Mouse (Mus musculus) CD4-positive helper T cell, adult 2 months (primary cell): ENCODE data around the gene Prim2.

Source experiments
- DNase-seq: peaks from one replicate; pipeline ENCODE4 v3.0.0-alpha.2; 2012; ENCODE audit warnings: low read depth, missing footprints, low spot score

Prim2 gene

DNA sequence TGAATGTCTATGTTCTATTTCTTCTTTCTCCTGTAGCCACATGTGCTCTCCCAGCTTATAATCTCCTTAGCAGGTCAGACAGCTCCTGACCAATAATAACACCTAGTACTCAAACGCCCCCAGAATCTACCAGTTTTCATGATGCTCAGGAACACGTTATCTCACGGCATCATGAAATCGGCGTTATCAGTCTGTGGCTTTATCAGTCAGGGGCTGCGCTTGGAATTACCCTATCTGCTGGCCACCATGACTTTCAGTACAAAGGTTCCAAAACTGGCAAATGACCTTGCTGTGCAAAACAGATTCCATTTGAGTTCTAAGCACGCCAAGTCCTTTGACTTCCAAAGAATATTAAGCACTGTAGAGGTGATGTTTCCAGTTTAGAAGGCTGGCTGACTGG is 127.9 kb downstream of the Prim2 start:
- DNase-seq = no peak

- DNase-seq = no peak
These were observed 131.6 kb downstream of the Prim2 start for GRCm38 (mm10) chr1:33537948-33538347.

DNA sequence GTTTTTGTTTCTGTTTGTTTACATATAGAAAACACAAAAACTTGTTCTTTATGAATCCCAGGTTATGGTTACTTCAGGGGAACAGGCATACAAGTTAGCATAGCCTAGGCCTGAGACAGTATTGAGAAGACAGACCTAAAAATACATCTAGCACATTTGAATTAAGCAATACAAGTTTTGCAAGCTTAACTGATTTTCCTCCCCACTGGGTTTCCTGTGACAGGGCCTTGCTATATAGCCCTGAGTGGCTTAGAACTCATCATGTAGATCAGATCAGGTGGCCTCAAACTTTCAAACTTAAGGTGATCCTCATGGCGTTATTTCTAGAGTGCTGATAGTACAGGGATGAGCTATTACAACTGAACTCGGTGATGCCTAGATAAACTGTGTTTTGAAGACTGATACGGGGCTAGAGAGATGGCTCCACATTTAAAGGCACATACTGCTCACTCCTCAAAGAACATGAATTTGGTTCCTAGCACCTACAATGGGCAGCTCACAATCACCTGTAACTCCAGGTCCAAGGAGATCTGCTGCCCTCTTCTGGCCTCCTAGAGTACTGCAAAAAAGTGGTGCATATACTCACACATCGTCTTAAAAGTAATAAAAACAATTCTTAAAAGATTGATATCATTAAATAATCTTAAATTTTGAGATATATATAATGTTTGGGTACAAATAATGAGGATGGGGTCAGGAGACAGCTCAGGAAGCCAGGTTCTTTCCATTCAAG is 133.2 kb downstream of the Prim2 start:
- no peak for DNase-seq

- no peak for DNase-seq
These were observed 134.4 kb downstream of the Prim2 start for GRCm38 (mm10) chr1:33535140-33535686.

GRCm38 (mm10) chr1:33531860-33532259 is 137.7 kb downstream of the Prim2 start:
- DNase-seq = no peak

- no peak for DNase-seq
These were observed 138.3 kb downstream of the Prim2 start for GRCm38 (mm10) chr1:33531097-33531856.

DNA sequence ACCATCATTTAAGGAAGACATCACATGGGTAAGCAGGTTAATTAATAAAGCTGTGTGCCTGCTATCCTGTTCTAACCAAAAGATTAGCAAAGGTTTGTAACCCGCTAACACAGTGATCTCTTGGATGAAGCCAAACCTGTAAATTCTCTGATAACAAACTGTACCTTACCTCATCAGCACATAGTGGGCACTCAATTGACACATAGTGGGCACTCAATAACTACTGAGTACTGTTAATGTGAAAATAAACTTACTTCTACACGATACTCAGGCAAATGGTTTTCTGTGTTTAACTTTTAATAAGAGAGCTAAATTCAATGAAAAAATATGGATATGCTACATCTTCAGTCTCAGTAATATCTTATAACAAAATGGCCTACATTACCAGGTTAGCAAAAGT is 139.1 kb downstream of the Prim2 start:
- DNase-seq = no peak

DNA sequence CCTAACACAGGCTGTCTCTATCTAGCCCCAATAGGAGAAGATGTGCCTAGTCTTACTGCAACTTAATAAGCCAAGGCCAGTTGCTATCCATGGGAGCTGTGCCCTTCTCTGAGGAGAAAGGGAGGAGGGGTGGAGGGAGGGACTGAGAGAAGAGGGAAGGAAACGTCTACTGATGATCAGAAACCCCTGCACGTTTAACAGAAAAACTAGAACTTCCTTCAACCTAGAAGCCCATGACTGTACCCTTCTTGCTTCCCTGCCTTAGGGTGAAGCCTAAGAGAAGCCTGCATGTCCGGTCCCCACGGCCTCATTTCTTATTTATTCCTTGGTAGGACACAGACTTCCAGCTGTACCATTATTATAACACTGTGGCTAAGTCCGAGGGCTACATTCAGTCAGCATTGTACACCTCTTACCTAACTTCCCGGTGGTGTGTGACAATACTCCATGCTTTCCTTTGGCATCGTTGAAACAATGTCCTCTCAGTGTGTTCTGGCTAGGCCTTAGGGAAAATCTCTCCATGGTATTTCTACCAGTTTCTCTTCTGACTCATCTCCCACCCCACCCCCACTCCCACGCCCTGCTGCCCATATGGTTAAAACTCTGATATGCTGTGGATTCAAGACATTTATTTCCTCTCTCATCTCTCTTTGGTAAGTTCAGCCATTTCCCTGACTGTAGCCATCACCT is 139.9 kb downstream of the Prim2 start:
- DNase-seq = no peak

DNA sequence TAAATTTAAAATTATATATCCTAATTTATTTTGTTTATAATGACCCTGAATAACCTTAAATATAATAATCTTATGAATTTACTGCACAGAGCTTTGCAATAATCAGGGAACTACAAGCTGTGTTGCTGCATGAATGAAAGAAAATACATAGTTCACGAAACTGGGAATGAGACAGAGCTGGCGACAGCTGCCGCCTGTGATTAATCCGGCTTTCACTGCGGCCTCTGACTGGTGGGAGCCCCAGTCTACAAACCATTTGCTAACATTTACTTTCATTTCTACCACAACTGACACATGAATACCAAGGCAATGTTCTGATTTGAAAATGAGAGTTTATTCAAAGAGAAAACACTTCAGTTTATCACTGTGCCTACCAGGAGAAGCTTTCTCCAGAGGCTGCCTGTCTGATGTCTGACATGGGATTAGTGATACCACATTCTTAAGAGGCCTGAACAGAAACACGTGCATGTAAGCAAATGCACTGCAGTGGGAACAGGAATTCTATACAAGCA is 142.2 kb downstream of the Prim2 start:
- no peak for DNase-seq

DNA sequence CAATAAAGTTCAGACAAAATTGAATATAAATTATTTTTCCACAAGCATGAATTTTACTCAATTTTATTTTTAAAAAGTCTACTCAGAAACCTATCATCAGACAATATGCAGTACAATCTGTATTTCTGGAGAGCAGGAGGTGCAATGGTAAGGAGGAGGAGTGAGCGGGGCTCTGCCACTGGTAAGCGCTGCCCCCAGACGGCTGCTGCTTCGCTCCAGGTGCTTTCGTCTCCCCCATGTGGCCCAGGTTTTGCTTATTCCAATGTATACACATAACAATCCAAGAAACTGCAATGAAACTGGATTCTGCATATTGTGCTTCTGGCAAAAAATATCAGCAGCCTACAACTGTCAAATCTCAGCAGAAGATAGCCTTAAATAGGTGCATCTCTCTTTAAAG is 146.4 kb downstream of the Prim2 start:
- DNase-seq = no peak

DNA sequence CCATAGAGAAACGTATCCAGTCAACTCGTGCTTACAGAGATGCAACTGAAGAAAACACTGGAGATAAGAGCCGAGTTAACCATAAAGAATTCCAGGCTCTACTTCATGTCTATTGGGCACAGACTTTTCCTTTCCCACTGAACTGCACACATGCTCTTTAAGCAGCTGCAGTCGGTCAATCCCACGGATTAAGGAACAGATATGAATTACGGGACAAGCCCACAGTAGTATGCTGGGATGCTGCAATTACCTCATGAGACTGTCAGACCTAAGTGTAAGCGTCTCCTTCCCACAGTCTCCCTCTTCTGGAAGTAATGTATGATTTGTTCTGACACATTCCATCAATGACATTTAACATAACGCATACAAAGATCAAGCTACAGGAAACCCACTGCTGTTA is 154.5 kb downstream of the Prim2 start:
- no peak for DNase-seq

DNA sequence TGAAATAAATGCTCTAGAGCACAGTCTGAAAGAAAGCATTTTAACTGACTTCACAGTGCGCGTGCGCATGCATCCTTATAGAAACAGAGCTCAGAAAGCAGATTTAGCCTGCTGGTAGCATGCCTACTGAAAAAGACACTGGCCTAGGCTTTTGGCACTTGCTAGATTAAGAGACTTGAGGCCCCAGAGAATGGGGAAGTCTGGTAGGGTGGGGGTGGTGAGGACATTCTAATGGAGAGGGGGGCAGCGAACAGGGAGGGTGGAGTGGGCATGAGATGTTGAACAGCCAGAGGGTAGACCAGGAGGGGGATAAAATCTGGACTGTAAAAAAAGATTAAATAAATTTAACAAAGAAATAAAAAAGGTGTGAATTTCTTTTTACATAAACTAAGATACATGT is 158.3 kb downstream of the Prim2 start:
- no peak for DNase-seq

- no peak for DNase-seq
These were observed 165.2 kb downstream of the Prim2 start for GRCm38 (mm10) chr1:33504371-33504770.

DNA sequence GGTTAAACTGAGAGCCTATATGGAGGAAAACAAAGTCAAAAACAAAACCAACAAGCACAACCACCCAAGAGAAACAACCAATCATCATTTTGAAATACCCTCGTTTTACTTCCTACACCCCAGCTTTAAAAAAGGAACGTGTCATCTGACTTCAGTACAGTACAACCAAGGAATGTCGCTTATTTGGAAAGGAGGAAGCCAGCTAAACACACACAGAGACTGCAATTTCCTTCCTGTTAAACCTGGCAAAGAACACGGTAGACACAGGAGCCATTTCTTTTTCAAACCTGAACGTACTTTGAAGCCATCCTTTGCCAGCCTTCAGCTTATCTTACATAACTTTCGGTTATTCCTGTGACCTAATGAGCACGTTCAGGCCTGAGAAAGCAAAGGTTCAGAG is 166.7 kb downstream of the Prim2 start:
- no peak for DNase-seq

- DNase-seq = no peak
These were observed 167.3 kb downstream of the Prim2 start for GRCm38 (mm10) chr1:33502298-33502697.

DNA sequence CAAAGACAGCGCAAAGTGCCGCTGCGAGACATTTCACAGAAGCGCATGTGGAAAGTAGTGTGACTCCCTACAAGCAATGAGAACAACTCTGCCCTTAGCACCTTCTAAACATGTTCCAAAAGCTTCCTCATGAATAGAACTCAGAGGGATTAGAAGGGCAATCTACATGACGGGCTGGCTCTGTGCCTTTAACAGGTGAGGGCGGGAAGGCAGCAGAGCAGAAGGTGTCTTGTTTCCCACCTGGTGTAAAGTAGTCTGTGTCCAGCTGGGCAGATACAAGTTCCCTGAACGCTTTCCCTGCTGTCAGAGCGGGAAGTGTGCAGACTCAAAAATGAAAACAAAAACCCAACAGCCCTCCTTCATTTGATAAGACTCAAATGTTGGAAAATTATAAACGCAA is 169.5 kb downstream of the Prim2 start:
- no peak for DNase-seq

DNA sequence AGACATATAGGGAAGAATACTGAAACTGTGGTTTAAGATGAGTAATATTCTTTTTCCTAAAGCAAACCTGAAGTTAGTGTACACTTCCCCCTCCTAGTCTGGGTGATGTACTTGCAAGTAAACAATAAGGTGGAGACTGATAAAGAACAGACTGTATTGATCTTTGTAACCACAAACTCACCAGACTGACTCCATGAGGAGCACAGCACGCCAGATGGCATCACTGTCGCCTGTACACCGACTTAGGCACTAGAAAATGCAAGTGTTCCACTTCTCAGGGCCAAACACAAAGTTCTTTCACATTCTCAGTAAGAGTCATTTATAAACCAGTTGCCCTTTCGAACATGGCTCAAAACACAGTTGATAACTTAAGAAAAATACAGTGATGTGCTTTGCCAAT is 170.0 kb downstream of the Prim2 start:
- DNase-seq = no peak

DNA sequence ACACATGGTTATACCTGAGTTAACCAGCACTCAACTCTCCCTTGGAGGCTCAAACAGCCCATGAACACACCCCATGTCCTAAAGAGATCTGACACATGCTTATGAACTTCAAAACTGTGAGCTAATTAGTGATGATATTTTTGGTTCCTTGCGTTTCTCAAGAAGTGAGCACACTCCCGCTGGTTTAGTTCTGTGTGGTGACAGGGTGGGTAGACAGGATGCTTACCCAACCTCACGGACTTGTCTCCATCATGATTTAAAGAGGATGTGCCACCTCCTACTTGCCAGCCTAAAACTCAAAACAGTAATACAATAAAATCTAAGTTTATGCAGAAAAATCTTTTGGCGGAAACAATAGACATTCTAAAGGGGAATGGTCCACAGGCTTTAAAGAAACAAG is 173.5 kb downstream of the Prim2 start:
- no peak for DNase-seq

DNA sequence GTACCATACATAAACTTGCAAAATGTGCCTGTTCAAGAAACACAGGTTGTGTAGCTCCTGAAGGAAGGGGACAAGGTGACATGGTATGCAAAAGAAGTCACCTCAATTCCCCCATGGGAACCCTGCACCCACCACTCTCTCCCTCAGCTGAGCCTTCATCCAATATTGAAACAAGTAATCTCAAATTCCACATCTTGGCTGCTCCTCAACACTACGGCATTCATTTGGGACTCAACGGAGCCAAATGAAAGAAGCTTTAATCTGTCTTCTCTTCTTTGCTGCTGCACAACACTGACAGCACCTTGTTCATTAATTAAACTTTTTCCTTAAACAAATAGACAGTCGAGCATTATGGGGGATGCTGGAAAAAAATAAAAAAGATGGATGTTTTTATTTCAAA is 174.0 kb downstream of the Prim2 start:
- DNase-seq = no peak

DNA sequence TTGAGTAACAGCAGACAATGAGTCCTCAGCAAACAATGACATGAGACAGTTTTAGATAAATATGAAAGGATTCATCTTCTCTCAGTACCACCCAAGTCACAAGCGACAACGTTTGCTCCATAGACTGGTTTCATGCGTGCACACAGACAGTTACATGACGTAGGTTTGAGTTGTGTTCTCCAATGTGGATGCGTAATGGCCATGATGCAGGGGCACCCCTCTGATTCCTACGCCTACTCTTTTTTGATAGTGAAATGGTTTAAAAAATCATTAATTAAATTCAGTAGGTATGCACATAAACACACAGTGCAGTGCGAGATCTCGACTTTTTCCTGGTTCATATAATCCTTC is 174.4 kb downstream of the Prim2 start:
- DNase-seq = no peak

GRCm38 (mm10) chr1:33494524-33495202 is 174.9 kb downstream of the Prim2 start:
- no peak for DNase-seq

DNA sequence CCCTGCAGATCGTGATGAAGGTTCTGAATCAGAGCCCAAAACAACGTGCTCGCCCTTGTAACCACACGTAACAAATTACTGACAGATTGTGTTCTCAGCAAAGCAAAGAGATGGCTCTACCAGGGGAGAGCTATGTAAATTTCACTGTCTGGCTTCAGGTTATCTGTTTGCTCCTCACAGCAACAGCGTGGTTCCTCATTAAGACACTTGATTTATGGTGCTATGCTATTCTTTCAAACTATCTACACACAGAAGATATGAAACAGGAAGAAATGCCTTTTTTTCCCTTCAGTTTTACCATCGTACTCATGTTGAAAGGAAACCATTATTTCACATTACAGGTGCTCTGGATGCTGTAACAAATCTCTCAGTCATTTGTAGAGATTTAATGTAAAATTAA is 179.4 kb downstream of the Prim2 start:
- DNase-seq = no peak
